Mouse (Mus musculus): Measurements from ENCODE around the gene Camta1. TPM values are rescaled to one million over a fixed set of nuclear protein-coding genes. Genes with fewer than 3 reads are reported as not detected.
A peak's percentile ranks its signal among the peaks of the same experiment; 100 is the strongest.

The Camta1 gene
- polyA plus RNA-seq, 1 experiment from 2014 or later: 86.8 TPM

DNA sequence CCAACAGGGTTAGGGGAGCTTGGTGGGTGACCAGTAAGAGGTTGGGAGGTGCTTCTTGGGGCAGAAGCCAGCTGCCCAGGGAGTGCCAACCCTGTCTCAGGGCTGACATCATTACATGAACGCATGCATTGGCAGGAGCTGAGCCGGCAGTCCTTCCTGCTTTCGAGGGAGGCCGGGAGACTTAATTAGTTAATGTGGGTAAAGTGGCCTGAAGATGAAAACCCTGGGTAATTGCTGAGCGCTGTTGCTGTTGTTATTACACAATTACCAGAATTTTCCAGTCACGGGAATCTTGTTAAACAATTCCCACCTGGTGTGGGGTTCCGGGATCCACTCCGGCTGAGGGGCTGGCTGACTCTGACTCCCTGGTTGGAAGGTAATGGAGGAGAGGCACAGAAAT is 689.1 kb downstream of the Camta1 start:
- ATAC-seq (ENCODE audit: insufficient number of reproducible peaks, insufficient read depth, low FRiP score, low read depth): no peak

GRCm38 (mm10) chr4:151171117-151171516 is 690.6 kb downstream of the Camta1 start:
- Histone ChIP-seq H3K27me3 (ENCODE audit: control insufficient read depth, insufficient read depth, low read length) (no peaks in the 10 kb centered on the region), H3K27ac (ENCODE audit: low read length) (peak overlapping the region; percentile 4; the same call in 1 of the 2 replicates), H3K9ac (replicated peaks; ENCODE audit: low read depth, low read length) (no peak overlapping the region), H3K9me3 (ENCODE audit: control insufficient read depth, low read depth, low read length) (no peaks in the 10 kb centered on the region), H3K4me1 (ENCODE audit: control insufficient read depth, insufficient read depth, low read length) (peaks cover 9% of the 10 kb centered on the region; the same call in 1 of the 2 replicates), H3K4me2 (replicated peaks; ENCODE audit: low read depth, low read length) (peak overlapping the region; percentile 36), H3K36me3 (ENCODE audit: control insufficient read depth, insufficient read depth, low read length) (no peaks in the 10 kb centered on the region), H3K4me3 (ENCODE audit: low read depth, low read length) (no peak overlapping the region)
- 53% methylated on average over 3 of the region's 3 CpGs for WGBS
- 0 out of 2 replicates have a peak, but pooled peaks have one; percentile 5 for ATAC-seq (ENCODE audit: insufficient number of reproducible peaks, insufficient read depth, low FRiP score, low read depth)

More for the DNA sequence above, 689.1 kb downstream of the Camta1 start:
- Histone ChIP-seq H3K4me3 (ENCODE audit: low read depth, low read length) (no peak overlapping the region), H3K36me3 (ENCODE audit: control insufficient read depth, insufficient read depth, low read length) (no peaks in the 10 kb centered on the region), H3K4me2 (replicated peaks; ENCODE audit: low read depth, low read length) (no peak overlapping the region), H3K9ac (replicated peaks; ENCODE audit: low read depth, low read length) (no peak overlapping the region), H3K4me1 (ENCODE audit: control insufficient read depth, insufficient read depth, low read length) (peaks cover 9% of the 10 kb centered on the region; the same call in 1 of the 2 replicates), H3K9me3 (ENCODE audit: control insufficient read depth, low read depth, low read length) (no peaks in the 10 kb centered on the region), H3K27ac (ENCODE audit: low read length) (no peak overlapping the region), H3K27me3 (ENCODE audit: control insufficient read depth, insufficient read depth, low read length) (no peaks in the 10 kb centered on the region)
- WGBS: 72% methylated on average over 8 of the region's 8 CpGs

GRCm38 (mm10) chr4:151170658-151171057 is 691.0 kb downstream of the Camta1 start:
- H3K27ac ChIP-seq (ENCODE audit: low read length): no peak overlapping the region; the same call in 1 of the 2 replicates
- 16% methylated on average over 18 of the region's 18 CpGs for WGBS
- H3K9ac ChIP-seq (replicated peaks; ENCODE audit: low read depth, low read length): no peak overlapping the region
- peak; percentile 65; the same call in 1 of the 2 replicates for ATAC-seq (ENCODE audit: insufficient number of reproducible peaks, insufficient read depth, low FRiP score, low read depth)
- H3K4me1 ChIP-seq (ENCODE audit: control insufficient read depth, insufficient read depth, low read length): peaks cover 9% of the 10 kb centered on the region; the same call in 1 of the 2 replicates
- no peaks in the 10 kb centered on the region for H3K36me3 ChIP-seq (ENCODE audit: control insufficient read depth, insufficient read depth, low read length)
- H3K4me2 ChIP-seq (replicated peaks; ENCODE audit: low read depth, low read length): peak overlapping the region; percentile 36
- H3K27me3 ChIP-seq (ENCODE audit: control insufficient read depth, insufficient read depth, low read length): no peaks in the 10 kb centered on the region
- 0 out of 2 replicates have a peak overlapping the region, but pooled peaks have one; percentile 6 for H3K4me3 ChIP-seq (ENCODE audit: low read depth, low read length)
- no peaks in the 10 kb centered on the region for H3K9me3 ChIP-seq (ENCODE audit: control insufficient read depth, low read depth, low read length)

DNA sequence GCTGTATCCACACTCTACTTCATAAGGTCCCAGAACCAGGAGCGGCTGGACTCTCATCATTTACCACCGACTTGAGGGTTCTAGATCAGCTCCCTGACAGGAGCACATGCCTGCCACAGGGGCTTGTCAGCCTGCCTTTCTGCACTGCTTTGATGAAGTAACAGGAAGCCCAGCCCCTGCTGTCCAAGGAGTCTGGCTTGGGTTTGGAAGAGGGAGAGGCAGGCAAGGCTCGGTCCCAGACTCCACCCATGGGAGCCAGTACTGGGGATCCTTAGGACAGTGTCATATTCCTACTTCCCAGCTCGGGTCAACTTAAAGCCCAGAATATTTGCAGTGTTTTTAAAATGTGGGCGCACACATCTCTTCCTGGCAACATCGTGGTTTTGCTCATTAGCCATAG is 694.7 kb downstream of the Camta1 start:
- WGBS: 84% methylated on average over 6 of the region's 6 CpGs
- no peak overlapping the region for H3K9ac ChIP-seq (replicated peaks; ENCODE audit: low read depth, low read length)

DNA sequence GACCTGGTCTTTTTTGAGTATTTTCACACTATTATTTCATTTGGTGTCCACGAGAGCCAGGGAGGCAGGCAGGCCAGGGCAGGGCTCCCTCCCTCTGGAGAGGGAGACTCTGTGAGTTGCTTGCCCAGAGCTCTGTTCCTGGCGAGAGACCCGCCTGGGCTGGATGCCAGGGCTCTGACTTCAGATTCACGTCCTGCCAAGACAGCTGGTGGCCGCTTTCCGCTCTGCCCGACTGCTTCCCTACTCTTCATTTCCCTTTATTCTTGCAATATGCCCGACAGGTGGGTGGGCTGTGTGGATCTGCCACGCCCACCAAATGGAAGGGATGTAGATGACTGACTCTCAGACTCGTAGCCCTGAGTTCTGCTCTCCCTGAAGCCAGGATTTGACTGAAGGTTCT is 696.1 kb downstream of the Camta1 start:
- no peaks in the 10 kb centered on the region for H3K4me1 ChIP-seq (ENCODE audit: control insufficient read depth, insufficient read depth, low read length)
- no peaks in the 10 kb centered on the region for H3K36me3 ChIP-seq (ENCODE audit: control insufficient read depth, insufficient read depth, low read length)
- no peaks in the 10 kb centered on the region for H3K27me3 ChIP-seq (ENCODE audit: control insufficient read depth, insufficient read depth, low read length)
- no peak for ATAC-seq (ENCODE audit: insufficient number of reproducible peaks, insufficient read depth, low FRiP score, low read depth)
- no peaks in the 10 kb centered on the region for H3K9me3 ChIP-seq (ENCODE audit: control insufficient read depth, low read depth, low read length)
- 12% methylated on average over 10 of the region's 10 CpGs for WGBS
- H3K4me3 ChIP-seq (ENCODE audit: low read depth, low read length): no peak overlapping the region
- no peak overlapping the region for H3K27ac ChIP-seq (ENCODE audit: low read length)
- H3K4me2 ChIP-seq (replicated peaks; ENCODE audit: low read depth, low read length): no peak overlapping the region
- no peak overlapping the region for H3K9ac ChIP-seq (replicated peaks; ENCODE audit: low read depth, low read length)

More for the DNA sequence above, 694.7 kb downstream of the Camta1 start:
- Histone ChIP-seq H3K36me3 (ENCODE audit: control insufficient read depth, insufficient read depth, low read length) (no peaks in the 10 kb centered on the region), H3K4me1 (ENCODE audit: control insufficient read depth, insufficient read depth, low read length) (peaks cover 9% of the 10 kb centered on the region; the same call in 1 of the 2 replicates), H3K27ac (ENCODE audit: low read length) (no peak overlapping the region), H3K4me3 (ENCODE audit: low read depth, low read length) (no peak overlapping the region), H3K27me3 (ENCODE audit: control insufficient read depth, insufficient read depth, low read length) (no peaks in the 10 kb centered on the region), H3K4me2 (replicated peaks; ENCODE audit: low read depth, low read length) (no peak overlapping the region), H3K9me3 (ENCODE audit: control insufficient read depth, low read depth, low read length) (no peaks in the 10 kb centered on the region)
- no peak for ATAC-seq (ENCODE audit: insufficient number of reproducible peaks, insufficient read depth, low FRiP score, low read depth)

DNA sequence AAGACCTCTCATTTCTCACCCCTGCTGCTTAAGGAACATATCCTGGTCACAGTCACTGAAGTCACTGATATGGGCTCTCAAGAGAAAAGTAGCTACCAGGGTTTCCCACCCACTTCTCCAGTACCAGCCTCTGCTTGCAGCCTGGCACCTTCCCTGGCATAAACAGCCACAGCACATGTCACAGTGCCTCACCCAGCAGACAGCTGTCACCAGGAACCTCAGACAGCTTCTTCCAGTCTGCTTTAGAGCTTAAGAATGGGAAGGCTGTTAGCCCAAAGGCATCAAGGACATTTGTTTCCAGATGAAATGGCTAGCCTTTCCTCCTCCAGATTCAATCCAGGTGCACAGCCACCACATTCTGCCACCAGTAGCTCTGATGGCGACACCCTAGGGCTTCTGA is 697.4 kb downstream of the Camta1 start:
- no peaks in the 10 kb centered on the region for H3K4me1 ChIP-seq (ENCODE audit: control insufficient read depth, insufficient read depth, low read length)
- H3K36me3 ChIP-seq (ENCODE audit: control insufficient read depth, insufficient read depth, low read length): no peaks in the 10 kb centered on the region
- whole genome bisulfite sequencing: 87% methylated on average over 1 of the region's 1 CpGs
- H3K4me2 ChIP-seq (replicated peaks; ENCODE audit: low read depth, low read length): no peak overlapping the region
- H3K4me3 ChIP-seq (ENCODE audit: low read depth, low read length): no peak overlapping the region
- no peak overlapping the region for H3K27ac ChIP-seq (ENCODE audit: low read length)
- H3K9ac ChIP-seq (replicated peaks; ENCODE audit: low read depth, low read length): no peak overlapping the region
- ATAC-seq (ENCODE audit: insufficient number of reproducible peaks, insufficient read depth, low FRiP score, low read depth): no peak
- no peaks in the 10 kb centered on the region for H3K9me3 ChIP-seq (ENCODE audit: control insufficient read depth, low read depth, low read length)
- H3K27me3 ChIP-seq (ENCODE audit: control insufficient read depth, insufficient read depth, low read length): no peaks in the 10 kb centered on the region

- Histone ChIP-seq H3K9ac (replicated peaks; ENCODE audit: low read depth, low read length) (no peak overlapping the region), H3K36me3 (ENCODE audit: control insufficient read depth, insufficient read depth, low read length) (no peaks in the 10 kb centered on the region), H3K4me2 (replicated peaks; ENCODE audit: low read depth, low read length) (no peak overlapping the region), H3K4me1 (ENCODE audit: control insufficient read depth, insufficient read depth, low read length) (no peaks in the 10 kb centered on the region), H3K27ac (ENCODE audit: low read length) (no peak overlapping the region), H3K4me3 (ENCODE audit: low read depth, low read length) (no peak overlapping the region), H3K27me3 (ENCODE audit: control insufficient read depth, insufficient read depth, low read length) (no peaks in the 10 kb centered on the region), H3K9me3 (ENCODE audit: control insufficient read depth, low read depth, low read length) (no peaks in the 10 kb centered on the region)
- no peak for ATAC-seq (ENCODE audit: insufficient number of reproducible peaks, insufficient read depth, low FRiP score, low read depth)
- WGBS: 37% methylated on average over 6 of the region's 6 CpGs
Observed at GRCm38 (mm10) chr4:151161869-151162268, 699.8 kb downstream of the Camta1 start.

DNA sequence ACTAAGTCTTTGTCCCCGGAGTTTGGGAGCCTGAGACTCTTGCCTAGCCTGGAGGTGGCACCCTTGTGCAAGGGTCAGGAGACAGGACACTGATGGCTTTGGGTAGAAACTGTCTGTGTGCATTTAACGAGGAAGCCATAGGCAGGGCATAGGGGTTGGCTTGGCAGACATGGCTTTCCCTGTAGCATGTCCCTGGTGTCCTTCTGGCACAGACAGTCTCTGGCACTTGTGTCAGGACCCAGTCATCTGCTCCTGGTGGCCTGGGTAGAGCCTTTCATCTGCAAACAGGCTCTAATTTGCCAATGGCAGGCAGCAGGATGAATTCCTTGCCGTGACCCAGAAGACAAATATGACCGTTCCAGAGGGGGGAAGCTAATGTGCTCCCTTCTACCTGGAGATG is 700.7 kb downstream of the Camta1 start:
- WGBS: 69% methylated on average over 4 of the region's 4 CpGs
- ATAC-seq (ENCODE audit: insufficient number of reproducible peaks, insufficient read depth, low FRiP score, low read depth): no peak
- Histone ChIP-seq H3K27ac (ENCODE audit: low read length) (no peak overlapping the region), H3K4me1 (ENCODE audit: control insufficient read depth, insufficient read depth, low read length) (no peaks in the 10 kb centered on the region), H3K4me3 (ENCODE audit: low read depth, low read length) (no peak overlapping the region), H3K4me2 (replicated peaks; ENCODE audit: low read depth, low read length) (no peak overlapping the region), H3K9me3 (ENCODE audit: control insufficient read depth, low read depth, low read length) (no peaks in the 10 kb centered on the region), H3K9ac (replicated peaks; ENCODE audit: low read depth, low read length) (no peak overlapping the region), H3K27me3 (ENCODE audit: control insufficient read depth, insufficient read depth, low read length) (no peaks in the 10 kb centered on the region), H3K36me3 (ENCODE audit: control insufficient read depth, insufficient read depth, low read length) (no peaks in the 10 kb centered on the region)

DNA sequence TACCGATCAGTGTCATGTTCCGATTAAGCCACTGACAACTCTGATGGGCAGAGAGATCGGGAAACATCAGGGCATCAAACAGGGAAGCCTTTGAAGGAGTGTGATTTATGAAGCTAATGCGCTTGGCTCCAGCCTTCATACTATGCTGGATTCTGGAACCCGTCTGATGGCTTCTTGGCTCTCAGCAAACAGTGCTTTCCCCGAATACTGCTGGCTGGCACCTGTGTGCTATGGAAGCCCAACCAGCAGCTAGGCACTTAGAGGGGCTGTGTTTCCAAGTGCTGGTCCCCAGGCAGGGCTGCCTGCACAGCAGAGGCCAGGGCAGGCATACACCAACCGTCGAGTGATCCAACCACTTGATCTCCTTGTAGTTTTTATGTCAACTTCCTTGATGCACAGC is 701.2 kb downstream of the Camta1 start:
- Histone ChIP-seq H3K4me3 (ENCODE audit: low read depth, low read length) (no peak overlapping the region), H3K4me2 (replicated peaks; ENCODE audit: low read depth, low read length) (no peak overlapping the region), H3K9me3 (ENCODE audit: control insufficient read depth, low read depth, low read length) (no peaks in the 10 kb centered on the region), H3K27me3 (ENCODE audit: control insufficient read depth, insufficient read depth, low read length) (no peaks in the 10 kb centered on the region), H3K9ac (replicated peaks; ENCODE audit: low read depth, low read length) (no peak overlapping the region), H3K27ac (ENCODE audit: low read length) (no peak overlapping the region), H3K4me1 (ENCODE audit: control insufficient read depth, insufficient read depth, low read length) (no peaks in the 10 kb centered on the region), H3K36me3 (ENCODE audit: control insufficient read depth, insufficient read depth, low read length) (no peaks in the 10 kb centered on the region)
- 66% methylated on average over 8 of the region's 8 CpGs for WGBS
- ATAC-seq (ENCODE audit: insufficient number of reproducible peaks, insufficient read depth, low FRiP score, low read depth): no peak

Measured in stomach, embryonic 14.5 days (tissue).